Mouse (Mus musculus): ENCODE data around the gene Nrsn2.

- TF ChIP-seq POLR2A (IDR thresholded peaks at IDR 0.05; ENCODE audit: borderline replicate concordance, extremely low read depth, insufficient read depth, insufficient read length, poor library complexity, severe bottlenecking) (no peak), CTCF (IDR thresholded peaks at IDR 0.05; ENCODE audit: borderline replicate concordance, extremely low read depth, insufficient read depth, insufficient read length) (no peak)
Measured at GRCm38 (mm10) chr2:152349205-152349604, 27.2 kb downstream of the Nrsn2 start.

Measured in brain, embryonic 14.5 days (tissue).